Mouse (Mus musculus) kidney, postnatal 4 days (tissue): ENCODE results near the gene Olfr1231.

ENCODE experiments used
- DNase-seq, 2 experiments: peaks; one replicate each; pipeline ENCODE4 v3.0.0; 2021; ENCODE audit warnings: mixed read lengths in 2 of 2

The Olfr1231 gene

DNA sequence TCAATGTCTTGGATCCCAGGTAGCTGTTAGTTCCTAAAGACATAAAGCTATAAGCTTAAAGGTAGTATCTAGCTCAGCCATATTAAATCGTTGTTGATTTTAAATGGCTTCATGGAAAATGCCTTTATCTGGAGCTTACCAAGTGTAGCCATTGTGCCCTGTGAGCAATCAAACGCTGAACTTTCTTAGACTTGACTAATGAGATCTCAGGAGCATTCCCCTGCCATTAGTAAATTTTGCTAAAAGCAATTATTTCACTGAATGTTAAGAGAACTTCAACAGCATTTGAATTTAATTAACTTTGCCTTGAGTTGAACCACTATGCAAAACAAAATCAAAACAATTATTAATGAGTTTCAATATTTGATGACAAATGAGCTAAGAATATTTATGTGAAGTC is at the start of gene Olfr1231:
TSS of gene Olfr1231 (minus strand) at position 101 of the 400 bp plus-strand sequence.
- DNase-seq, result no peak

DNA sequence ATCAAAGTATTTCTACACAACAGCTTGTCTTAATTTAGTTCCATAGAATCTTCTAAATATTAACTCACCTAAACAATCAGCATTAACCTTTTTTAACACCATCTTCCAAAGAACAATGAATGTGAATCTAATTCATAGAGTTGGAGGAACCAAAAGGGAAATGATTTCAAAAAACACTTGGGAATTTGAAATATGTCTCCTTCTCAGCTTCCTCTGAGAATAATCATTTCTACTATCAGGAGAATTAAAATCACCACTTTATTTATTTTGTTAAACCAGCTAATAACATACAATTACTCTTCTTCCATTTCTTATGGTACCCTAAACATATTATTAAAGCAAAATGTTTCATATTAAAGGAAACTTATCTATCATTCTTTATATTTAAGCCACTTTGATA is 35.4 kb upstream of the Olfr1231 start, which contains the start of gene Olfr1233:
TSS of gene Olfr1233 (minus strand) at position 101 of the 400 bp plus-strand sequence.
- DNase-seq, result no peak

DNA sequence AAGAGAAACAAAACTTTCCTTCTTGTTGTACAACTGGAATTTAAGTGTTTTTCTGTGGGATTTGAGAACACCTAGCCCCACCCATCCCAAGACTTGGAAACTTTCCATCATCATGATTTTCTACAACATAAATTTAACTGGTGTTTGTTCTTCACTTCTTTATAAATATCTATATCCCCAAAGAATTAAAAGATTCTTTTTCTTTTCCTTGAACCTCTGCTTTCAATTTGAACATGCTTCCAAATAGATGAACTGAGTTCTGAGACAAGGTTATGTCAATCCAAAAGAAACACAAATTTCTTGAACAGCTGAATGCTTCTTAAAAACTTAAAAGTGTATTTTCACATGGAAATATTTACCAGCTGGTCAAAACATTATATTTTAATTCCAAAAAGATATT is 22.7 kb upstream of the Olfr1231 start, which contains the start of gene Olfr1232:
TSS of gene Olfr1232 (minus strand) at position 101 of the 400 bp plus-strand sequence.
- no peak for DNase-seq

DNA sequence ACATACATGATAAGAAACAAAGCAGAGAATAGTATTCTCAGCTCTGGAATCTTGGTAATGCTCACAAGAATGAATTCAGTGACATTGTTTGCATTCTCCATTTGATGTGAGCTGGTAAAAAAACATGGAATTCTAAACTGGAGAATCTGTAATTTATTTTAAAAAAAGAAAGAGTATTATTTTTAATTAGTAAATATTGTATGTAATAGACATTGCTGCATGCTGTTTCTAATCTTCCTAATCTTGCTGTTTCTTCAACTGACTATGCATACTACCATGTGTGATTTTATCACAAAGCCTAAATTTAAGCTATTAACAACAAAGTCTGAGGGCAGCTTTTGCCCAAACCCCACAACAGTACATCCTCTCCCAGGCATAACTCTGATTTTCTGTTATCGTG is 9.7 kb downstream of the Olfr1231 start, which contains the start of gene Olfr1230:
TSS of gene Olfr1230 (minus strand) at position 101 of the 400 bp plus-strand sequence.
- DNase-seq, result no peak

DNA sequence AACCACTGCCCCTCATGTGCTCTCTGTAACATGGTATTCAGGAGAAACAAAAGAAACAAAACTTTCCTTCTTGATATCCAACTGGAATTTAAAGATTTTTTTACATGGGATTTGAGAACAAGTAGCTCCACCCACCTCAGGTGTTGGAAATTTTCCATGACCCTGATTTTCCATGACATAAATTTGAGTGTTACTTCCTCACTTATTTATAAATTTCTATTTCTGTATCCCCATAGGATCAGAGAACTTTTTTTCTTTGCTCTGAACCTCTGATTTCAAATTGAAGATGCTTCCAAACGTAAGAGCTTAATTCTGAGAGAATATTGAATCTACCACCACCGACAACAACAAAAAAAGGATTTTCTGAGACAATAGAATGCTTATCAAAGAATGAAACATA is 19.0 kb downstream of the Olfr1231 start, which contains the start of gene Olfr1229:
TSS of gene Olfr1229 (minus strand) at position 101 of the 400 bp plus-strand sequence.
- DNase-seq, result no peak

DNA sequence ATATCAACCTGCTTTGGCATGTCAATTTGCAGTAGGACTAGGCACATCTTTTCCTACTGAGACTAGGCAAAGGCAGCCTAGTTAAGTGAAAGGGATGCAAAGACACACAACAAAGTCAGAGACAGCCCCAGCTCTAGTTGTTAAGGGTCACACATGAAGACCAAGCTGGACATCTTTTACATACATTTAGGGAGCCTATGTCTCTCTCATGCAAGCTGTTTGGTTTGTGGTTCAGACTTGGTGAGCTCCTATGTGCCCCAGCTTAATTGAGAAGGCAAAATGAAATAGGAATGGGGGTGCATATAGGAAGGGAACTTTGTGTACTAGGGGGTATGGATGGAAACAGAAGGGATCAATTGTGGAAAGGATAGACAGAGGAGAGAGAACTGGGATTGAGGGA is 52.9 kb downstream of the Olfr1231 start, which contains the start of gene Olfr1228:
TSS of gene Olfr1228 (minus strand) at position 101 of the 400 bp plus-strand sequence.
- DNase-seq, result no peak
